Mouse (Mus musculus) gastrocnemius, postnatal 10 days (tissue): ENCODE data around the gene Prrg3. TPM values are rescaled to one million over a fixed set of nuclear protein-coding genes. Genes with fewer than 3 reads are reported as not detected.

Experiments
- total RNA-seq, 2 experiments: library from RNA; stranded (reverse); gene quantifications; 2 replicates each; pipeline ENCODE4 v1.2.3; 2021

The Prrg3 gene
- total RNA-seq, 2 experiments from 2014 or later = 18.1 to 20.4 TPM

Other genes starting within 250 kb of the Prrg3 start
- 10 to 100 TPM; 20.9 to 22.8 TPM for gene Vma21, start 146.7 kb upstream of the Prrg3 start, total RNA-seq
- gene Gm1141, start 41.6 kb upstream of the Prrg3 start, total RNA-seq = under 1 TPM in 1 of 2 experiments, not detected in 1; 0.72 TPM
- gene Fate1, start 10.4 kb downstream of the Prrg3 start, total RNA-seq = not detected
- not detected for gene Cnga2, start 29.2 kb downstream of the Prrg3 start, total RNA-seq